Mouse (Mus musculus) mesoderm, embryonic 11.5 days (tissue): Measurements from ENCODE around the gene Mfn1.
A peak's percentile ranks its signal among the peaks of the same experiment; 100 is the strongest.

ENCODE experiments used
- DNase-seq: peaks from one replicate; pipeline ENCODE4 v3.0.0-alpha.2; 2012; ENCODE audit warnings: low read depth, low spot score

The Mfn1 gene

GRCm38 (mm10) chr3:32529303-32529898, at the start of gene Mfn1:
TSS of gene Mfn1 (plus strand) at chr3:32529465.
- DNase-seq: peak; percentile 93

- DNase-seq: no peak
Measured at GRCm38 (mm10) chr3:32479961-32480360, 49.3 kb upstream of the Mfn1 start.

GRCm38 (mm10) chr3:32483035-32483434, 46.2 kb upstream of the Mfn1 start:
- DNase-seq: no peak

GRCm38 (mm10) chr3:32486543-32486942, 42.7 kb upstream of the Mfn1 start:
- no peak for DNase-seq

- DNase-seq: no peak
Measured at GRCm38 (mm10) chr3:32488172-32488571, 41.1 kb upstream of the Mfn1 start.

GRCm38 (mm10) chr3:32490076-32490927, 39.0 kb upstream of the Mfn1 start:
- DNase-seq: no peak

GRCm38 (mm10) chr3:32490928-32491315, 38.3 kb upstream of the Mfn1 start:
- no peak for DNase-seq

- no peak for DNase-seq
Measured at GRCm38 (mm10) chr3:32492097-32493090, 36.9 kb upstream of the Mfn1 start, which contains the start of gene Kcnmb3. TSS of gene Kcnmb3 (minus strand) at chr3:32492231.

- no peak for DNase-seq
Measured at GRCm38 (mm10) chr3:32494387-32495087, 34.7 kb upstream of the Mfn1 start.

GRCm38 (mm10) chr3:32495088-32495770, 34.0 kb upstream of the Mfn1 start:
- DNase-seq: no peak

GRCm38 (mm10) chr3:32495856-32496710, 33.2 kb upstream of the Mfn1 start:
- no peak for DNase-seq

- no peak for DNase-seq
Measured at GRCm38 (mm10) chr3:32496711-32497070, 32.6 kb upstream of the Mfn1 start.

GRCm38 (mm10) chr3:32500346-32500745, 28.9 kb upstream of the Mfn1 start:
- no peak for DNase-seq

GRCm38 (mm10) chr3:32505841-32506240, 23.4 kb upstream of the Mfn1 start:
- no peak for DNase-seq

GRCm38 (mm10) chr3:32506366-32507225, 22.7 kb upstream of the Mfn1 start:
- no peak for DNase-seq

- DNase-seq: peak; percentile 81
Measured at GRCm38 (mm10) chr3:32508666-32509324, 20.5 kb upstream of the Mfn1 start.

- DNase-seq: peak; percentile 24
Measured at GRCm38 (mm10) chr3:32509496-32510374, 19.5 kb upstream of the Mfn1 start, which contains the start of gene Zfp639. TSS of gene Zfp639 (plus strand) at chr3:32510259.
